Mouse (Mus musculus) heart, adult 2 months (tissue): ENCODE results near the gene Akt1s1.

ENCODE experiments used
- CTCF ChIP-seq: fragments of 200-600 bp; IDR thresholded peaks from 2 replicates; pipeline ENCODE4 v1.8.1; 2022; ENCODE audit warnings: antibody characterized with exemption, mild to moderate bottlenecking, moderate library complexity
- EP300 ChIP-seq: fragments of 200-500 bp; IDR thresholded peaks from 2 replicates; pipeline ENCODE4 v1.6.1; 2011; ENCODE audit warnings: low read depth, low read length, control low read depth; ENCODE audit not compliant: insufficient read depth
- POLR2A ChIP-seq: fragments of 200-500 bp; IDR thresholded peaks from 2 replicates; pipeline ENCODE4 v1.6.1; 2011; ENCODE audit warnings: mild to moderate bottlenecking, low read depth, low read length, control low read depth; ENCODE audit not compliant: insufficient read depth

DNA sequence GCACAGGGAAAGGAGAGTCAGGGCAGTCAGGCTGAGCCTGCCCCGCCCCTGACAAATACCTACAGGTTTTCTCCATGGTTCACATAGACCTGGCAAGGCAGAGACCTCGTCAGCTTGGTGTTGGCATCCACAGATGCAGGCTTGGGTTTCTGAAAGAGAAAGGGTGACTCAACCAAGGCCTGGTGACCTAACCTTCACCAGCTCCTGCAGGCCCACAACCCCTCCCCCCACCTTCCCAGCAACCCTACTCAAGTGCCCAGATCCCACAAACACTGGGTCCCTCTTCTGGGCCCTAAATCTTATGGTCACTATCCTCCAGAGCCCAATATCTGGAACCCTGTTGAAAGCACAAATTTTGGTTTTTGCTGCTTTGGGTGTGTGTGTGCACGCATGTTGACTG, 34.2 kb downstream of the Akt1s1 start:
- TF ChIP-seq CTCF (no peak), EP300 (no peak), POLR2A (no peak)
